Mouse (Mus musculus) left cerebral cortex, postnatal 4 days (tissue): ENCODE results near the gene Hist1h3c. TPM values are rescaled to one million over a fixed set of nuclear protein-coding genes. Genes with fewer than 3 reads are reported as not detected.
"Not testable (repeated sequence)": the region's sequence is repeated elsewhere in the genome, so short reads cannot be mapped to it uniquely, and the experiment has no call there.

Experiments used
- DNase-seq: peaks from one replicate; pipeline ENCODE4 v3.0.0-alpha.2; 2022
- intact Hi-C: fragments of 180-260 bp; cut with DNase I; formaldehyde crosslinking; loops from one replicate; pipeline ENCODE4 v1.15.1; 2025
- total RNA-seq, 2 experiments: library from RNA; stranded (reverse); gene quantifications; 2 replicates each; pipeline ENCODE4 v1.2.3; 2021

Gene Hist1h3c
- total RNA-seq, 2 experiments from 2014 or later: 39.8 to 41.0 TPM

DNA sequence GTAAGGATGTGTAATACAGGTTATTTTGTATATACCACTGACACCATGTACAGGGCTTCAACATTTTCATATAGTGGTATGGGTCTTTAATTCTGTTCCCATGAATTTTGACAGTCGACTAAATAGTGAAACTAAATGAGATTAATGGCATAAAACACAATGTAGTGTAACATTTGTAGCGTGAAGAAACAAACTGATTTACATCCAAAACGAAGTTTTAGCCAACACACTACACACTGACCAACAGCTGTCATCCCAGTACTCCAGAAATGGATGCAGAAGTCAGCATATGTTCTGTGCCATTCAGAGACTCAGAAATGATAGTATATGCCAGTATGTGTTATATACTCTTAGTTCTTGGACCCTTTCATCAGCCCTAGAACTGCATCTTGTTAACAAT lies 12.5 kb upstream of the Hist1h3c start:
- DNase-seq: no peak
- intact Hi-C loops: loop anchor here (10.0 kb wide), 1 partner anchor 193 kb away; the partner anchor contains the start of gene Hist1h3e

DNA sequence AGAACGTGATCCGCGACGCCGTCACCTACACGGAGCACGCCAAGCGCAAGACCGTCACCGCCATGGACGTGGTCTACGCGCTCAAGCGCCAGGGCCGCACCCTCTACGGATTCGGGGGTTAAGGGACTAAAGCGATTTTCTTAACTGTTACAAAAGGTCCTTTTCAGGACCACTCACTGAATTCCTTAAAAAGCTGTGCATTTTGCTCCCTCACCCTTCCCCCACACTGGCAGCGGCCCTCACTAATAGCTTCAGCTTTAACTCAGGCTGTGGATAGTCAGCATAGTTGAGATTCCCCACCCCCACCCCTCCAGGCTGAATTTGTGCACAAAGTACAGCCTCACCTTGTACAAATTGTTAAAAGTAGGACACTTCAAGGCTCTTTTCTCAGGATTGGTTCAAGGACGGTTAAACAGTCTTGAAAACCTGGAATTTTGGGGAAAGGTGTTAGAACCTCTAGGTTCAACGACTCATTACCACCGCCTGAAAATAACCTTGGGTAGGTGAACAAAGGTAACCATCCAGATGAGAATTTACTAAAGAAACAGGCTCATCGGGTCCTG lies 11.9 kb upstream of the Hist1h3c start:
- DNase-seq: no peak
- intact Hi-C loops: loop anchor here (10.0 kb wide), 1 partner anchor 192 kb away; the partner anchor contains the start of gene Hist1h3e

DNA sequence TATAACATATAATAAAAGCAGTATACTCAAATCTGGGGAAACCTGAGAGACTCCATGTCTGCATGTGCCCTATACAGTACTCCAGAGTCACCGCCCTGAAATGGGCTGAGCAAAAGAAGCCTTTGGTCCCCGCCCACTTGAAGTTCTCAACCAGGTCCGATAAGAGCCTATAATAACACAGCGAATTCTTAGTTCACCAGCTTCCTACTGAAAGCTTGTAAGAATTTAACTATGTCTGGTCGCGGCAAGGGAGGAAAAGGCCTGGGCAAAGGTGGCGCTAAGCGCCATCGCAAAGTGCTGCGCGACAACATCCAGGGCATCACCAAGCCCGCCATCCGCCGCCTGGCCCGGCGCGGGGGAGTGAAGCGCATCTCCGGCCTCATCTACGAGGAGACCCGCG lies 11.4 kb upstream of the Hist1h3c start, which contains the start of gene Hist1h4b:
Gene Hist1h4b, plus strand, starts transcription at position 224 of the 400 bp plus-strand sequence.
- intact Hi-C loops: loop anchor here (10.0 kb wide), 1 partner anchor 192 kb away; the partner anchor contains the start of gene Hist1h3e
- DNase-seq: peak; percentile 84

DNA sequence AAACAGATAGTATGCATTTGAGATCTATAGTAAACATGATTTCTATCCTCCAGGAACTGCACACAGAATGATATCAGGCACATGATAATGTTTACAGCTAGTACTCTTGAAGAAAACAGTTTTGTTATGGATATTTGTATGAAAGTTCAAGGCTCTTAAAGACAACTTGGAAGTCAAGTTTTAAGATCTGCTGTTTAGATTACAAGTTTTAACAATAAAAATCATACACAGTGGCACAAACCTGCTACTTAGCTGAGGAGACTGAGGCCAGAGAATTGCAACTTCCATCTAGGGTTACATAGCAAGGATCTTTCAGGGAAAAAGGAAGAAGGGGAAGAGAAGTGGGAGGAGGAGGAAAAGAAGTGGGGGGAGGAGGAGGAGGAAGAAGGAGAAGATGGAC lies 9.6 kb upstream of the Hist1h3c start:
- no peak for DNase-seq
- intact Hi-C loops: loop anchor here (10.0 kb wide), 1 partner anchor 190 kb away; the partner anchor contains the start of gene Hist1h3e

DNA sequence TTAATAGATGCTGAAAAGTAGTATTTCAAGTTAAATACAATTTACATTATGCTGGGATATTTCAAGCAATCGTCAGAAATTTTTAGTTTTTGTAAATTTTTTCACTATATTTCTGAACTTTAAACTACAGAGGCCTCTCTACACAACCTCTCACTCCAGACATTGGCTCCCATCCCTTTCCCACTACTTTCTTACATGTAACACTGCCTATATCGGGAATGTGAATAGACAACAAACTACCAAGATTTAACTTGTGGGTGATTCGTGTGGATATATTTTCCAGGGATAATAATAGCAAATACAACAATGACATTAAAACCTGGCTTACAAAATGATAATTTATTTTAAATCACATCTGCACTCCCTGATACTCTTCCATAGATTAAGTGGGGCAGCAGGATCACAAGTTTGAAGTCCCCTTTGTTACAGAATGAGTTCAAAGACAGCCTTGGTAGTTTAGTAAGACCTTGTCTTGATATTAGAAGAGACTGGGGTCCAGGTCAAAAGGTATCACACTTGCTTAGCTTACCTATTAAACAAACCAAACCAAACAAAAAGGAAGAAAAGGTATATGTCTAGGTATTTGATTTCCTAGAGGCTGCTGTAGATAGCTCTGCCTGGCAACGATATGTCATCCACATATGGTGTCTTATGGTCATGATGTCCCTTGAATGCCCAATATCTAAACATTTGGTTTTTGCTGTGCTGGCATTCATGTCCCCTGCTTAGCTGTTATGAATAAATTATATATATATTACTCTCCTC lies 8.1 kb upstream of the Hist1h3c start:
- DNase-seq: no peak
- intact Hi-C loops: loop anchor here (10.0 kb wide), 1 partner anchor 189 kb away; the partner anchor contains the start of gene Hist1h3e

DNA sequence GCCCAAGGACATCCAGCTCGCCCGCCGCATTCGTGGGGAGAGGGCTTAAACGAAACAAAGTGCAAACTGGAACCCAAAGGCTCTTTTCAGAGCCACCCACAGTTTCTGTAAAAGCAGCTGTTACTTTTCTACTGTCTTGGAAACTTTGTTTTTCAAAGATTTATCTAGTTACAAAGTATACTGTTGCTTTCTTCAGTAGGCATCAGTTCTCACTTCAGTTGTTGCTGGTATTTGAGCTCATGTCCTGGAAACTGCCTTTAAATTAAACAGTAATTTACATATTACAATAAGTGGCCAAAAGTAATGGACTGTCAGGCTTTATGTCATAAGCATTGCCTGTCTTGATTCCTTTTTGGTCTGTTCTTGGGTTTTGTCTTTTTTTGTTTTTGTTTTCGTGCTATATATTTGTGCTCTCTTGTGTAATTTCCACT lies 7.4 kb upstream of the Hist1h3c start:
- intact Hi-C loops: loop anchor here (10.0 kb wide), 1 partner anchor 188 kb away; the partner anchor contains the start of gene Hist1h3e
- no peak for DNase-seq

DNA sequence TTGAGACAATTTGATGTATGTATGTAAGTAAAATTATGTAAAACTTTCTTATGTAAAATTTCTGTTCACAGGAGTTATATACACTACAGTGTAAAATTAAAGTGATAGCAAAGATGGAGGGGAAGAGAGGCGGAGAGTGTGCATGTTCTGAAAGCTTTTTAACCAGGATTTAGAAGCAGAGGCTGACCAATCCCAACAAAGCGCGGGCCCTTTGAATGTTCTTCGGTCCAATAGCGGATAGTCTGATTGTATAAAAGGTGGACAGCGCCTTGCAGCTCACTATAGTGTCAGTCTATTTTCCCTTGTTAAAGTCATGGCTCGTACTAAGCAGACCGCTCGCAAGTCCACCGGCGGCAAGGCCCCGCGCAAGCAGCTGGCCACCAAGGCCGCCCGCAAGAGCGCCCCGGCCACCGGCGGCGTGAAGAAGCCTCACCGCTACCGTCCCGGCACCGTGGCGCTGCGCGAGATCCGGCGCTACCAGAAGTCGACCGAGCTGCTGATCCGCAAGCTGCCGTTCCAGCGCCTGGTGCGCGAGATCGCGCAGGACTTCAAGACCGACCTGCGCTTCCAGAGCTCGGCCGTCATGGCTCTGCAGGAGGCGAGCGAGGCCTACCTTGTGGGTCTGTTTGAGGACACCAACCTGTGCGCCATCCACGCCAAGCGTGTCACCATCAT lies 6.8 kb upstream of the Hist1h3c start, which contains the start of gene Hist1h3b:
Gene Hist1h3b, plus strand, starts transcription at position 201 of the 675 bp plus-strand sequence.
- intact Hi-C loops: loop anchor here (10.0 kb wide), 1 partner anchor 187 kb away; the partner anchor contains the start of gene Hist1h3e
- peak; percentile 92 for DNase-seq

DNA sequence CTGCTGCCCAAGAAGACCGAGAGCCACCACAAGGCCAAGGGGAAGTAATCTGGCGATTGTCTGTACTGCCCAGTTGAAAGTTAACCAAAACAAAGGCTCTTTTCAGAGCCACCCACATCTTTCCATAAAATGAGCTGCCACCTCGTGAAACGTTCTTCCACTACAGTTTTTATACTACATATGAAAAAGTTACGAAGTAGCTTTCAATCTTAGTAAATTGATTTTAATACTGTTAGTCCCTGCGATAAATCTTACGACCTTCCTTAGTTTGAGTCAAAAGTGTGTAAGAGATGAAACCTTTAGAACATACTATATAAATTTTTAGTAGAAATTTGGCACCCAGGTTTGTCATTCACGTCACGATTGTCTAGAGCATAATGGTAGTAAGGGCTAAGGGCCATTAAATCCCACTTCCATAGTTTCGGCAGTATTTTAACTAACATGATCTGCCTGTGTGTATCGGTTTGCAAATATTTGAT lies 6.1 kb upstream of the Hist1h3c start:
- no peak for DNase-seq
- intact Hi-C loops: loop anchor here (10.0 kb wide), 1 partner anchor 187 kb away; the partner anchor contains the start of gene Hist1h3e

DNA sequence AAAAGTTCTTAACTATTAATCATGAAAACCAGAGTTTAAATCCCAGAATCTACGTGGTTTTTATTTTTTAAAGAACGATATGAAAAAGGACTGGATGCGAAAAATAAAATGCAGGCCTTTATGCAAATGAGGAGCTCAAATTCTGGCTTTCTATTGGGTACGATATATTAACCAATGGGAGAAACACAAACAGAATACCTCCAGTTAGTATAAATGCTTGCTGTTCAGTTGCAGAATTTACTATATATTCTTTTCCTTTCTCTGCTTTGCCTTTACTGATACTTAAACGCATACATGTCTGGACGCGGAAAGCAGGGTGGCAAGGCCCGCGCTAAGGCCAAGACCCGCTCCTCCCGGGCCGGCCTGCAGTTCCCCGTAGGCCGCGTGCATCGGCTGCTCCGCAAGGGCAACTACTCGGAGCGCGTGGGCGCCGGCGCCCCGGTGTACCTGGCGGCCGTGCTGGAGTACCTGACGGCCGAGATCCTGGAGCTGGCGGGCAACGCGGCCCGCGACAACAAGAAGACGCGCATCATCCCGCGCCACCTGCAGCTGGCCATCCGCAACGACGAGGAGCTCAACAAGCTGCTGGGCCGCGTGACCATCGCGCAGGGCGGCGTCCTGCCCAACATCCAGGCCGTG lies 5.6 kb upstream of the Hist1h3c start, which contains the start of gene Hist1h2ab:
Gene Hist1h2ab, plus strand, starts transcription at position 288 of the 639 bp plus-strand sequence.
- peak; percentile 49 for DNase-seq
- intact Hi-C loops: loop anchor here (10.0 kb wide), 1 partner anchor 186 kb away; the partner anchor contains the start of gene Hist1h3e

DNA sequence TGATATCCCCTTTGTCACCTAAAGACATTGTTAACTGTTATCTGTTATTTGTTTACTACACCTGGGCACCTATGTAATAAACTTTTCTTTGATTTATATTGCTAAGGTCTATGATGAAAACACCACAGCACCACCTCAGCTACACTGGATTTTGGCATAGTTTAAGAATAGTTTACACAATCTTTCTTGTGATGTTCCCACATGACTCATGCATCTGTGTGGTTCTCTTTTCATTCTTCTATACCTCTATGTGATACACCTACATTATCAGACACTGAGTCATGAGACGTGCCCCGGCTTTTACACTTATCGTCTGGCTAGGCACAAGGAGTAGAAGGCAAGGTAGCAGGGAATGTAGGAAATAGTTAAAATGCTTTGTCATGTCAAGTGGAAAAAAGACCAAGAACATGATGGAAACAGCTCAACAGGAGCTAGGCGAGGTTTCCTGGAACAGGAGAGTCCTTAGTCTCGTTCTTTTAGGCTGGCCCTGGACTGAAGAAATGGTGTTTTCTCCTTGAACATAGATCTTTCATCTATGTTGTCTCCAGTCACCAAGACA lies 4.2 kb upstream of the Hist1h3c start:
- intact Hi-C loops: loop anchor here (10.0 kb wide), 1 partner anchor 185 kb away; the partner anchor contains the start of gene Hist1h3e
- no peak for DNase-seq

DNA sequence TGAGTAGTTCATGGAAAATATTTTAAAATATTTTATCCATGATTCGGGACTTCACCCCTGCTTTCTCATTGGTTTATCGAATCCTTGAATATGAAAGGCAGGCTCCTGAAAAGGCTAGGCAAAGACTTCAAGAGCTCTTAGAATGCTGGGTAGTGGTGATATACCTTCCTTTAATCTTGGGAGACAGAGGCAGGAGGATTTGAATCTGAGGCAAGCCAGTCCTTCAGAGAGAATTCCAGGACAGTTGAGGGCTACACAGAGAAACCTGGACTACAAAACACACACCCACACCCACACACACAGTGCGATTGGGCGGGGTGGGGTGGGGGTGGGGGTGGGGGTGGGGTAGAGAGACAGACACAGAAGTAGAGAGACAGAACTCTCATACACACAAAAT lies 2.5 kb upstream of the Hist1h3c start:
- intact Hi-C loops: no loop called here
- no peak for DNase-seq

DNA sequence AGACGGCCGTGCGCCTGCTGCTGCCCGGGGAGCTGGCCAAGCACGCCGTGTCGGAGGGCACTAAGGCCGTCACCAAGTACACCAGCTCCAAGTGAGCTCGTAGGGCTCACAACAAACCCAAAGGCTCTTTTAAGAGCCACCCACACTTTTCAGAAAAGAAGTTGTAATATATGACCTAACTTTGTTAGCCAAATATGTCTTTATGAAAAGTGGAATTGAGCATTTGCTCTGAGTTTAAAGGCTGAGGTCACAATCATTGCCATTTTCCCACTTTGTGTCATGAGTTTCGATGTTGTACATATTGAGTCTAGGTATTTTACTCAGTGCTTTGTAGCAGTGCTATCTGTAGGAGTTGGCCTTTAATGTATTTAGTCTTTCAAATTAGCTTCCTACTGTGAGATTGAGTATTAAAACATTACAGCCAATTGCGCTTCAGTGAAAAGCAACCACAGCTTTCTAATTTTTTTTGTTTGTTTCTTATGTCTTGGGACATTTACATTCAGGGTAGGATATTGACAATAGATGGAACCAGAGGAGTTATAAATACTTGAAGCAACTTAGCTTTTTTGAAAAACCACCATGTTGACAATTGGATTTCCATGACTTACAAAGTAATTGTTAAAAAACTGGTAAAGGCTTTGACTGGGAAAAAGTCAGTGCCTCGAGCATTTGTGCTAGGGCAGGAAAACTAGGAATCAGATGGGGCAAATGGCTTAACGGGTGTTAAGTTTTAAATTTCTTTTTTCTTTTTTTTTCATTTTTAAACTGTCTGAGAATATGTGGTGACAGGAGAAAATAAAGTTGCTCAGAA lies 1.9 kb upstream of the Hist1h3c start:
- DNase-seq: no peak
- intact Hi-C loops: no loop called here

DNA sequence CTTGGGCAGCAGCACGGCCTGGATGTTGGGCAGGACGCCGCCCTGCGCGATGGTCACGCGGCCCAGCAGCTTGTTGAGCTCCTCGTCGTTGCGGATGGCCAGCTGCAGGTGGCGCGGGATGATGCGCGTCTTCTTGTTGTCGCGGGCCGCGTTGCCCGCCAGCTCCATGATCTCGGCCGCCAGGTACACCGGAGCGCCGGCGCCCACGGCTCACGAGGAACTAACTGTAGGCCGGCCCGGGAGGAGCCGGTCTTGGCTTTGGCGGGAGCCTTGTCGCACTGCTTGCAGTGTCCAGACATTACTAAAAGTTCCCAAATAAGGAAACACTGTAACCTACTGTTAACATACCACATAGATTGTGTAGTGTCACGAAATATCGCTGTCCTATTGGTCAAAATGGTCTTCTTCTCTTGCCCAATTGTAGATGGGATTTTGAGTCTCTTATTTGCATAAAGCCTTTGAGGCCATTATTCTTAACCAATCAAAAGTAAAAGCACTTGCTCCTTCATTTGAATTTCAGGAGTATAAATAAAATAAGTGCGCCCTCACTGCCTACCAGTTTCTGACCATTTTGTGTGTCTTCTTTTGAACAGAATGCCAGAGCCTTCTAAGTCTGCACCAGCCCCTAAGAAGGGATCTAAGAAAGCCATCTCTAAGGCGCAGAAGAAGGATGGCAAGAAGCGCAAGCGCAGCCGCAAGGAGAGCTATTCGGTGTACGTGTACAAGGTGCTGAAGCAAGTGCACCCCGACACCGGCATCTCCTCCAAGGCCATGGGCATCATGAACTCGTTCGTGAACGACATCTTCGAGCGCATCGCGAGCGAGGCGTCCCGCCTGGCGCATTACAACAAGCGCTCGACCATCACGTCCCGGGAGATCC lies 1.0 kb upstream of the Hist1h3c start, which contains the start of gene Hist1h2bb:
Gene Hist1h2bb, plus strand, starts transcription at position 534 of the 880 bp plus-strand sequence.
- intact Hi-C loops: not testable (repeated sequence)
- peak; percentile 58 for DNase-seq

DNA sequence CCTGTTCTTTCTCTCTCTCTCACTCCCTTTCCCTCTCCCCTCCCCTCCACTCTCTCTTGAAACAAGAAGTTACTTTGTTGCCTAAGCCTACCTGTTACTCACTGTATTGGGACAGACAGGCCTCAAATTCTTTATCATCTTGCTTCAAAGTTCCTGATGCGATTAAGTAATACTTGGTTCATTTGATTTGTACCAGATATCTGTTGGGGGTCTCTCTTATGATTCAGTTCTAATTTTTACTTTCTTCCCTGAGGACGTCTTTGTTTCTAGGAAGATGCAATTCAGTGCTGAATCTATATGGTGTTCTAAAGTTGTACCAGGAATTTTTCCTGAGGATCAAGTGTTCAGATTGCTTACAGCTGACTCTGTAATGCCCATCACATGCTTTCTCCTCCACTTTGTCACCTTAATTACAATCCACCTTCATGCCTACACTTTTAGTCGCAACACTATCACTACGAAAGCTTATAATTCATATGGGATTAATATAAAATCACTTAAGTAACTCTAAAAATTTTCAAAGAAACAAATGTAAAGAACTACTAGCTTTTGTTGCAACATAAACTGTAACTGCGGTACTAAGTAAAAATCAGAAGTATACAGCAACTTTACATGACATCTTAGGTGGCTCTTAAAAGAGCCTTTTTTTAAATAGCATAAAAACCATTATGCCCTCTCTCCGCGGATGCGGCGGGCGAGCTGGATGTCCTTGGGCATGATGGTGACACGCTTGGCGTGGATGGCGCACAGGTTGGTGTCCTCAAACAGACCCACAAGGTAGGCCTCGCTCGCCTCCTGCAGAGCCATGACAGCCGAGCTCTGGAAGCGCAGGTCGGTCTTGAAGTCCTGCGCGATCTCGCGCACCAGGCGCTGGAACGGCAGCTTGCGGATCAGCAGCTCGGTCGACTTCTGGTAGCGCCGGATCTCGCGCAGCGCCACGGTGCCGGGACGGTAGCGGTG lies 701 bp downstream of the Hist1h3c start:
- DNase-seq: no peak
- intact Hi-C loops: no loop called here

DNA sequence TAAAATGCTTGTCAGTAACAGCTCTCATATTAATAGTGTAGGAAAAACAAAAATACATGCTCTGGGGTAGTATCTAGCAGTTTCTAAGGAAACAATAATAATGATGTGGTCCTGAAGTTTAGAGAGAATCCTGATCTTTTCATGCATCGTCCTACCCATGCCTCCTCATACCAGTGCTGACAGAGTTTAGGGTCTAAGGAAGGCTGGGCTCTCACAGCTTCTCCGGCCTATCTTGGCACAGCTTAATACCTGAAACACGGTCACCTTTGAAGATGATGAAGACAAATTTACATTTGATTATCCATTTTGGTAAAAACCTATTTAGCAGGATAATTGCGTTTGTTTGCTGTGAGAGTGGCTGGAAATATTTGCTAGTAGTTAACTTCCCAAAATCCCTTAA lies 1.4 kb downstream of the Hist1h3c start:
- DNase-seq: no peak
- intact Hi-C loops: no loop called here

DNA sequence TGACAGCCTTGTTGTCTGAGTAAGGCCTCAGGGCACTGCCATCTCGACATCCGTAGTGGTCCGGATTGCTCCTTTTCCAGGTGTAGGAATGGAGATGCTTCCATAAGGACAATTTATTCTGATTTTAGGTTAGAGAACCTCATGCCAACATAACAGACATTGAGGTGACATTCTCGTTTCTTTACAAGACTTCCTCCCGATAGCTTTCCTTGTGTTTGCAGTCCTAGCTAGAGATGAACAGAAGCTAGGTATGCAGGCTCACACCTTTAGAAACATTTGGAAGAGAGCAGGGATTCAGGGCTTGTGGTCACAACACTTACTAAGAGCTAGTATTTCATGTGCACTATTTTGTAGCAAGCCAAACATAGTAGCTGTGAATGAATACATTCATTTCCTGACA lies 2.2 kb downstream of the Hist1h3c start:
- no peak for DNase-seq
- intact Hi-C loops: no loop called here

DNA sequence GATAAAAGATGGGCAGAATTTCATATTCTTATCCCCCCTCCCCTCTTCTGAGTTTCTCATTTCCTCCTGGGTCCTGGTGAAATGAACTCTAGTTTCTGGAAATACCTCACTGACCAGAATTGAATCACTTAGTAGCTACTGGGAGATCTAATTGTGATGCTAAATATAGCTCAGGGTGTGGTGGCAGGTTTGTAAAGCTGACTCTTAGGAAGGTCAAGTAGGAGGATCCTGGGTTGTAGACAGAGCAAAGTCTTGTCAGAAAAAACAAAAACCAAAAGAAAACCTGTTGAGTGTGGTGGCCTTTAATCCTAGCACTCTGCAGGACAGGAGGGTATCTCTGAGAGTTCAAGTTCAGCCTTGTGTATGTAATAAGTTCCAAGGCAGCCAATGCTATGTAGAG lies 3.4 kb downstream of the Hist1h3c start:
- no peak for DNase-seq
- intact Hi-C loops: no loop called here
